Mouse (Mus musculus): ENCODE data around the gene Vamp9.

GRCm38 (mm10) chr5:99931910-99932309 lies 25.9 kb downstream of the Vamp9 start:
- no peak for TF ChIP-seq POLR2A (IDR thresholded peaks at IDR 0.05; ENCODE audit: low read depth, low read length)
- no peak for TF ChIP-seq CTCF (IDR thresholded peaks at IDR 0.05; ENCODE audit: extremely low read depth, insufficient read length, insufficient replicate concordance, low read depth, low read length)

Data from small intestine, adult 2 months (tissue).